Mouse (Mus musculus) embryonic facial prominence, embryonic 15.5 days (tissue): ENCODE results near the gene Tnrc6c. TPM values are rescaled to one million over a fixed set of nuclear protein-coding genes. Genes with fewer than 3 reads are reported as not detected.

Experiments
- ATAC-seq: fragments of 200-750 bp; cut with Nextera tagmentation; 2 replicates; pipeline ENCODE4 v1.8.0; 2017; ENCODE audit warnings: low read depth, moderate TSS enrichment; ENCODE audit not compliant: insufficient number of reproducible peaks, low FRiP score, low TSS enrichment
- H3K27ac ChIP-seq: fragments of 300-500 bp; sonication (generic); replicated peaks from 2 replicates; pipeline ENCODE4 v1.5.1; 2015; ENCODE audit warnings: mild to moderate bottlenecking, inconsistent platforms
- H3K27me3 ChIP-seq: fragments of 300-500 bp; sonication (generic); 2 replicates; pipeline ENCODE4 v1.6.1; 2015; ENCODE audit warnings: inconsistent platforms
- H3K36me3 ChIP-seq: fragments of 300-500 bp; sonication (generic); 2 replicates; pipeline ENCODE4 v1.6.1; 2015; ENCODE audit warnings: mild to moderate bottlenecking, inconsistent platforms
- H3K4me1 ChIP-seq: fragments of 300-500 bp; sonication (generic); 2 replicates; pipeline ENCODE4 v1.6.1; 2015; ENCODE audit warnings: inconsistent platforms
- H3K4me2 ChIP-seq: fragments of 300-500 bp; sonication (generic); replicated peaks from 2 replicates; pipeline ENCODE4 v1.6.1; 2015; ENCODE audit warnings: mild to moderate bottlenecking, inconsistent platforms
- H3K4me3 ChIP-seq: fragments of 300-500 bp; sonication (generic); replicated peaks from 2 replicates; pipeline ENCODE4 v1.5.1; 2015; ENCODE audit warnings: mild to moderate bottlenecking, inconsistent platforms
- H3K9ac ChIP-seq: fragments of 300-500 bp; sonication (generic); 2 replicates; pipeline ENCODE4 v1.6.1; 2015; ENCODE audit warnings: inconsistent platforms
- H3K9me3 ChIP-seq: fragments of 300-500 bp; sonication (generic); replicated peaks from 2 replicates; pipeline ENCODE4 v1.6.1; 2016; ENCODE audit warnings: inconsistent platforms
- whole genome bisulfite sequencing: fragments of 180-500 bp; shearing (Covaris S2); methylation state at CpG from one replicate; pipeline ENCODE4 v1.1.7; 2015; 5-methylcytosine and 5-hydroxymethylcytosine counted together
- polyA plus RNA-seq: library from polyadenylated mRNA; unstranded; fragments of >200 nt; fragmentation: Nextera tagmentation; extraction: Ambion mirVana; gene quantifications from 2 replicates; pipeline ENCODE4 v1.2.1, GENCODE M21; 2015

The Tnrc6c gene
- polyA plus RNA-seq, 1 experiment from 2014 or later, result 17.1 TPM

GRCm38 (mm10) chr11:117655292-117656076 lies 1.4 kb downstream of the Tnrc6c start:
- Histone ChIP-seq H3K4me1 (peaks cover 38% of the 10 kb centered on the region), H3K9ac (peak overlapping the region; percentile 88), H3K9me3 (no peaks in the 10 kb centered on the region), H3K4me3 (peak overlapping the region; percentile 84), H3K27me3 (peaks cover 2% of the 10 kb centered on the region; the same call in 1 of the 2 replicates), H3K4me2 (peak overlapping the region; percentile 71), H3K36me3 (no peaks in the 10 kb centered on the region), H3K27ac (peak overlapping the region; percentile 96)
- ATAC-seq, result no peak
- under 1% methylated on average over 77 of the region's 80 CpGs for WGBS

GRCm38 (mm10) chr11:117656077-117656401 lies 1.9 kb downstream of the Tnrc6c start:
- H3K4me1 ChIP-seq, result peaks cover 38% of the 10 kb centered on the region
- WGBS, result 9% methylated on average over 10 of the region's 10 CpGs
- H3K4me2 ChIP-seq, result peak overlapping the region; percentile 71
- ATAC-seq, result no peak
- H3K27me3 ChIP-seq, result peaks cover 2% of the 10 kb centered on the region; the same call in 1 of the 2 replicates
- H3K4me3 ChIP-seq, result peak overlapping the region; percentile 84
- no peaks in the 10 kb centered on the region for H3K9me3 ChIP-seq
- H3K36me3 ChIP-seq, result no peaks in the 10 kb centered on the region
- peak overlapping the region; percentile 96; the same call in 1 of the 2 replicates for H3K27ac ChIP-seq
- H3K9ac ChIP-seq, result peak overlapping the region; percentile 88

GRCm38 (mm10) chr11:117658974-117659373 lies 4.9 kb downstream of the Tnrc6c start:
- H3K27ac ChIP-seq, result no peak overlapping the region
- H3K27me3 ChIP-seq, result no peaks in the 10 kb centered on the region
- H3K4me3 ChIP-seq, result no peak overlapping the region
- no peak for ATAC-seq
- WGBS, result 19% methylated on average over 4 of the region's 4 CpGs
- H3K9me3 ChIP-seq, result no peaks in the 10 kb centered on the region
- H3K4me2 ChIP-seq, result no peak overlapping the region
- no peaks in the 10 kb centered on the region for H3K36me3 ChIP-seq
- no peak overlapping the region for H3K9ac ChIP-seq
- peaks cover 33% of the 10 kb centered on the region for H3K4me1 ChIP-seq

- Histone ChIP-seq H3K9me3 (no peaks in the 10 kb centered on the region), H3K27ac (no peak overlapping the region), H3K27me3 (no peaks in the 10 kb centered on the region), H3K9ac (no peak overlapping the region), H3K4me3 (no peak overlapping the region), H3K4me1 (peaks cover 22% of the 10 kb centered on the region), H3K4me2 (no peak overlapping the region), H3K36me3 (no peaks in the 10 kb centered on the region)
- no peak for ATAC-seq
- 64% methylated on average over 4 of the region's 4 CpGs for WGBS
Observed at GRCm38 (mm10) chr11:117663036-117663809, 9.1 kb downstream of the Tnrc6c start.

GRCm38 (mm10) chr11:117663810-117664139 lies 9.7 kb downstream of the Tnrc6c start:
- Histone ChIP-seq H3K9me3 (no peaks in the 10 kb centered on the region), H3K27ac (no peak overlapping the region), H3K27me3 (no peaks in the 10 kb centered on the region), H3K4me3 (no peak overlapping the region), H3K36me3 (no peaks in the 10 kb centered on the region), H3K9ac (no peak overlapping the region), H3K4me2 (no peak overlapping the region), H3K4me1 (peaks cover 18% of the 10 kb centered on the region)
- ATAC-seq, result no peak

- peaks cover 11% of the 10 kb centered on the region for H3K4me1 ChIP-seq
- no peaks in the 10 kb centered on the region for H3K36me3 ChIP-seq
- H3K4me3 ChIP-seq, result no peak overlapping the region
- H3K27me3 ChIP-seq, result no peaks in the 10 kb centered on the region
- no peak overlapping the region for H3K9ac ChIP-seq
- H3K27ac ChIP-seq, result no peak overlapping the region
- no peak overlapping the region for H3K4me2 ChIP-seq
- no peaks in the 10 kb centered on the region for H3K9me3 ChIP-seq
- no peak for ATAC-seq
- WGBS, result 55% methylated on average over 3 of the region's 3 CpGs
Observed at GRCm38 (mm10) chr11:117665189-117665588, 11.1 kb downstream of the Tnrc6c start.

GRCm38 (mm10) chr11:117666563-117666962 lies 12.5 kb downstream of the Tnrc6c start:
- no peak overlapping the region for H3K4me3 ChIP-seq
- no peak for ATAC-seq
- H3K4me1 ChIP-seq, result peaks cover 10% of the 10 kb centered on the region
- H3K9me3 ChIP-seq, result no peaks in the 10 kb centered on the region
- no peak overlapping the region for H3K4me2 ChIP-seq
- no peaks in the 10 kb centered on the region for H3K27me3 ChIP-seq
- no peak overlapping the region for H3K27ac ChIP-seq
- H3K36me3 ChIP-seq, result no peaks in the 10 kb centered on the region
- H3K9ac ChIP-seq, result no peak overlapping the region

GRCm38 (mm10) chr11:117667152-117667551 lies 13.1 kb downstream of the Tnrc6c start:
- ATAC-seq, result no peak
- Histone ChIP-seq H3K36me3 (no peaks in the 10 kb centered on the region), H3K27ac (no peak overlapping the region), H3K9me3 (no peaks in the 10 kb centered on the region), H3K9ac (no peak overlapping the region), H3K4me1 (peaks cover 7% of the 10 kb centered on the region), H3K27me3 (no peaks in the 10 kb centered on the region), H3K4me2 (no peak overlapping the region), H3K4me3 (no peak overlapping the region)
- 78% methylated on average over 5 of the region's 5 CpGs for WGBS

GRCm38 (mm10) chr11:117667825-117668224 lies 13.7 kb downstream of the Tnrc6c start:
- no peaks in the 10 kb centered on the region for H3K27me3 ChIP-seq
- H3K4me2 ChIP-seq, result no peak overlapping the region
- WGBS, result 44% methylated on average over 5 of the region's 5 CpGs
- no peaks in the 10 kb centered on the region for H3K9me3 ChIP-seq
- no peak overlapping the region for H3K9ac ChIP-seq
- ATAC-seq, result no peak
- H3K4me1 ChIP-seq, result peaks cover 7% of the 10 kb centered on the region
- no peaks in the 10 kb centered on the region for H3K36me3 ChIP-seq
- H3K4me3 ChIP-seq, result no peak overlapping the region
- no peak overlapping the region for H3K27ac ChIP-seq

GRCm38 (mm10) chr11:117671626-117672025 lies 17.5 kb downstream of the Tnrc6c start:
- no peak overlapping the region for H3K27ac ChIP-seq
- H3K4me3 ChIP-seq, result no peak overlapping the region
- no peaks in the 10 kb centered on the region for H3K27me3 ChIP-seq
- peaks cover 7% of the 10 kb centered on the region for H3K4me1 ChIP-seq
- H3K4me2 ChIP-seq, result no peak overlapping the region
- no peak overlapping the region for H3K9ac ChIP-seq
- no peak for ATAC-seq
- 80% methylated on average over 5 of the region's 5 CpGs for WGBS
- peaks cover 4% of the 10 kb centered on the region; the same call in 1 of the 2 replicates for H3K36me3 ChIP-seq
- H3K9me3 ChIP-seq, result no peaks in the 10 kb centered on the region

- Histone ChIP-seq H3K4me3 (no peak overlapping the region), H3K27ac (no peak overlapping the region), H3K27me3 (no peaks in the 10 kb centered on the region), H3K4me2 (no peak overlapping the region), H3K36me3 (peaks cover 4% of the 10 kb centered on the region; the same call in 1 of the 2 replicates), H3K9ac (no peak overlapping the region), H3K9me3 (no peaks in the 10 kb centered on the region), H3K4me1 (no peaks in the 10 kb centered on the region)
- ATAC-seq, result no peak
- WGBS, result 97% methylated on average over 1 of the region's 1 CpGs
Observed at GRCm38 (mm10) chr11:117674531-117674930, 20.4 kb downstream of the Tnrc6c start.
